Mouse (Mus musculus) adrenal gland, adult 18-20 months (tissue): ENCODE data around the gene Mpv17l2. TPM values are rescaled to one million over a fixed set of nuclear protein-coding genes. Genes with fewer than 3 reads are reported as not detected.

Source experiments
- DNase-seq, 2 experiments: peaks; one replicate each; pipeline ENCODE4 v3.0.0; 2021 to 2022; ENCODE audit warnings: low spot score in 2 of 2
- long read RNA-seq, 2 experiments: library from polyadenylated mRNA; stranded (forward); transcript quantifications; one replicate each; pipeline ENCODE4 v2.0.0; 2021
- total RNA-seq, 2 experiments: library from RNA; stranded (reverse); gene quantifications; 1 replicate in 1 of 2; 2 replicates in 1 of 2; pipeline ENCODE4 v1.2.3; 2021

Gene Mpv17l2
- total RNA-seq = 100 to 1,000 TPM in 1 of 2 experiments, 10 to 100 TPM in 1; 94.9 to 120 TPM
- long read RNA-seq, experiment 1, transcript Mpv17l2-201 (5 exons, 980 nt) = major isoform, 31 of 50 reads
- long read RNA-seq, experiment 1, partial matches to known transcripts = 2 of 50 reads
- long read RNA-seq, experiment 1, other reads (novel, unspliced or antisense) = 15 of 50 reads
- long read RNA-seq, experiment 2, transcript Mpv17l2-201 (5 exons, 980 nt) = major isoform, 184 of 218 reads
- long read RNA-seq, experiment 2, partial matches to known transcripts = 5 of 218 reads
- long read RNA-seq, experiment 2, other reads (novel, unspliced or antisense) = 26 of 218 reads

DNA sequence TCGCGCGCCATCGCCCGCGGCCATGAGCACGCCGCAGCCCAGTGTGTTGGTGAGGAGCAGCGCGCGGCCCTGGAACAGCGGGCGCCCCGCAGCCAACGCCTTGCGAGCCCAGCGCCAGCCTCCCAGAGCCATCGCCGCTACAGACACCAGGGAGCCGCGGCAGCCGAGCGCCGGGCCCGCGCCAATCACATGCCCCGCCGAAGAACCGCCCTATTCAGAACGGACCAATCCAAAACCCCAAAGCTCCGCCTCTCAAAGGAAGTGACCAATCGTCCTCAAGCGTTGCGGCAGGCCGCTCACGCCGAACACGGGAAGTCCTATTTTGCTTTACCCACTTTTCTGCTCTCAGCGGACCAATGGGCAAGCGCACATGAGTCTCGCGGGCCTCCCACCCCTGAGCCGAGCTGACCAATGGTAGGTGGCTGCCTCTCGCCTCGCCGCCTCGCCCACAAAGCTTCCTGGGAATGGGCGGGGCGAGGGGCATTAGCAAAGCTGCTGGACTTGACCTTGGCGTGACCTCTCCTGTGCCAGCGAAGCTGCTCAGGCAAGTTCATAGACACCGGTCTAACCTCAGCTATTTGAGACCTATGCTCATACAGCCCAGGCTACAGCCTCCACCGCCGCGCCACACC lies at the start of gene Mpv17l2:
TSS of gene Mpv17l2 (minus strand) at position 172 of the 632 bp plus-strand sequence.
- DNase-seq = peak; percentile 84 to 85

- no peak for DNase-seq
Observed at GRCm38 (mm10) chr8:70808955-70809701, 48.4 kb upstream of the Mpv17l2 start.

GRCm38 (mm10) chr8:70808239-70808638 lies 47.5 kb upstream of the Mpv17l2 start, which contains the start of gene Il12rb1:
TSS of gene Il12rb1 (plus strand) at chr8:70808449.
- DNase-seq = no peak

DNA sequence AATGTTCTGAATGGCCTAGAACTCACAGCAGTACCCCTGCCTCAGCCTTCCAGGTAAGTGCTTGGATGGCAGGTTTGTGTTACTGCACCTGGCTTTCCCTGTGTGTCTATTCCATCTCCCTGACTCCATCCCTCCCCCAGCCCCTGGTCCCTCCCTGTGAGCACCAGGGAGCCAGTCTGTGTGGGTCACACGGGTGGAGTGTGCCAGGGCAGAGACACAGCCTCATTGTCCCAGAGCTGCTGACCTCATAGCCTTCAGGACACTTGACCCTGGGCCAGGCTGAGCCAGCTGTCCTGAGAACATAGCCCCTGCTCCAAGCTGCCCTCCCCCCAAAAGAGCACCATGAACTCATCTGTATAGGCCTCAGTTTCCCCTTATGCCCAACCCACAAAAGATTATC lies 46.6 kb upstream of the Mpv17l2 start:
- no peak for DNase-seq

GRCm38 (mm10) chr8:70806541-70806940 lies 45.8 kb upstream of the Mpv17l2 start:
- no peak for DNase-seq

GRCm38 (mm10) chr8:70804481-70805206 lies 43.9 kb upstream of the Mpv17l2 start, which contains the start of gene Mast3:
TSS of gene Mast3 (minus strand) at chr8:70805054.
- DNase-seq = peak; percentile 78 to 86

- DNase-seq = peak in 1 of 2 experiments; percentile 59
Observed at GRCm38 (mm10) chr8:70803761-70804480, 43.2 kb upstream of the Mpv17l2 start.

DNA sequence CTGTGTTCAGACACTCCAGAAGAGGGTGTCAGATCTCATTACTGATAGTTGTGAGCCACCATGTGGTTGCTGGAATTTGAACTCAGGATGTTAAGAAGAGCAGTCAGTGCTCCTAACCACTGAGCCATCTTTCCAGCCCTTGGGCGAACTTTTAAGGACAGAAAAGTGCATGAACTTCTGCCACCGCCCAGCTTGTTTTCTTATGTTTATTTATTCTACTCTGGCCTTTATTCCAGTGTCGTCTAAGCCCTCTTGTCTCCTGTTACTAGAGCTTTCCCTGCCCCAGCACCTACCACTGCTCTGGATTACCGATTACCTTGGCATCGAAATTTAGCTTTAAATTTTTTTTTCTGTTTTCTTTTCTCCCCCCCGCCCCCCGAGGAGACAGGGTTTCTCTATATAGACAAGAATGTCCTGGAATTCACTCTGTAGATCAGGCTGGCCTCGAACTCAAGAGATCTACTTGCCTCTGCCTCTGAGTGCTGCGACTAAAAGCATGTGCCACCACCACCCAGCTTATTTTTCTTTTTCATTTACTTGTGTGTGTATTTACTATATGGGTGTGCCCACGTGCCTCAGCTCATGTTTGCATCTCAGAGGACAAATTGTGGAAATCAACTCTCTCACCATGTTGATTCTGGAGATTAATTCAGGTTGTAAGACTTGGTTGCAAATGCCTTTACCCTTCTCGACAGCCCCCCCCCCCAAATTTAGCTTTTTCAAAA lies 42.2 kb upstream of the Mpv17l2 start:
- no peak for DNase-seq

GRCm38 (mm10) chr8:70801830-70802229 lies 41.1 kb upstream of the Mpv17l2 start:
- DNase-seq = no peak

GRCm38 (mm10) chr8:70801156-70801555 lies 40.4 kb upstream of the Mpv17l2 start:
- DNase-seq = no peak

- no peak for DNase-seq
Observed at GRCm38 (mm10) chr8:70800648-70801047, 39.9 kb upstream of the Mpv17l2 start.

- no peak for DNase-seq
Observed at GRCm38 (mm10) chr8:70798281-70798680, 37.5 kb upstream of the Mpv17l2 start.

- DNase-seq = peak; percentile 85 to 86
Observed at GRCm38 (mm10) chr8:70797081-70798070, 36.6 kb upstream of the Mpv17l2 start.

GRCm38 (mm10) chr8:70796403-70797080 lies 35.8 kb upstream of the Mpv17l2 start:
- peak in 1 of 2 experiments; percentile 75 for DNase-seq

DNA sequence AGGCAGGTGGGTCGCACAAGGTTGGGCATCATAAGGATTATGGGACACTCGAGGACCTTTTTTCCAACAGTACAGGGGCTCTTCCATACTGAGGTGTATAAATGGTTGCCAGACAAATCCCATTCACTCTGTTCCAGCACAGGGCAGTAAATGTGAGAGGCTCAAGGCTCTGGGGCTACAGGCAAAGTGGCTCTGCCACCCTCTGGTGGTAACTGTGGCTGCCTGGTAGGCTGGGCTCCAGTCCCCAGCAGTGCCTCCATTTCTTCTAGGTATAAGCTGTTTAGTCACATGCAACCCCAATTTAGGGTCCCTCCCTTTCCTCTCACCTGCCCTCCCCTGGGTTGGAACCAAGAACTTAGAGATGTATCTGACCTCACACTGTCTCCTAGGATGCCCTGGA lies 34.6 kb upstream of the Mpv17l2 start:
- DNase-seq = no peak

- DNase-seq = no peak
Observed at GRCm38 (mm10) chr8:70794215-70794614, 33.5 kb upstream of the Mpv17l2 start.

DNA sequence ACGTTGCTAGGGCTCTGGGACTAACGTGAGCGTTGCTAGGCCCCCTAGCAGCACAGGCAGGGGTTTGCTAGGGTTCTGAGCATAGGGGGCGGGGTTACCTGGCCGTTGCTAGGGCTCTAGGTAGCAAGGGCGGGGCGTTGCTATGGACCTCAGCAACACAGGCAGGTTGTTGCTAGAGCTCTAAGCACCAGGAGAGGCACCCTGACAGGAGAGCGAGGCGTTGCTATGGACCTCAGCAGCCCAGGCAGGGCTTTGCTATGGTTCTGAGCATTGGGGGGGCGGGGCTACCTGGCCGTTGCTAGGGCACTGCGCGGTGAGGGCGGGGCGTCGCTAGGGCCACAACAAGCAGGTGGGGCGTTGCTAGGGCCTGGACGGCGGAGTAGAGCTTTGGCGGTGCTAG lies 32.0 kb upstream of the Mpv17l2 start:
- DNase-seq = no peak
